Mouse (Mus musculus) naive thymus-derived CD4-positive, alpha-beta T cell, adult 2 months (primary cell): ENCODE data around the gene Tle6.

Experiments
- DNase-seq: peaks from one replicate; pipeline ENCODE4 v3.0.0-alpha.2; 2011; ENCODE audit warnings: low read depth

Gene Tle6

GRCm38 (mm10) chr10:81591846-81592245 lies 9.0 kb downstream of the Tle6 start:
- DNase-seq, result no peak

GRCm38 (mm10) chr10:81588739-81589138 lies 12.1 kb downstream of the Tle6 start:
- DNase-seq, result no peak

GRCm38 (mm10) chr10:81583347-81583746 lies 17.5 kb downstream of the Tle6 start:
- no peak for DNase-seq

- peak; percentile 42 for DNase-seq
Observed at GRCm38 (mm10) chr10:81580441-81581070, 20.3 kb downstream of the Tle6 start.

GRCm38 (mm10) chr10:81579967-81580366 lies 20.9 kb downstream of the Tle6 start:
- DNase-seq, result no peak

GRCm38 (mm10) chr10:81575695-81576094 lies 25.2 kb downstream of the Tle6 start:
- peak; percentile 35 for DNase-seq

- peak; percentile 41 for DNase-seq
Observed at GRCm38 (mm10) chr10:81575208-81575631, 25.7 kb downstream of the Tle6 start.

- DNase-seq, result peak; percentile 17
Observed at GRCm38 (mm10) chr10:81574081-81575056, 26.5 kb downstream of the Tle6 start, which contains the start of gene Tle2. Gene Tle2, plus strand, starts transcription at chr10:81574561.

GRCm38 (mm10) chr10:81572975-81573374 lies 27.9 kb downstream of the Tle6 start:
- DNase-seq, result peak; percentile 13

GRCm38 (mm10) chr10:81572133-81572671 lies 28.7 kb downstream of the Tle6 start:
- no peak for DNase-seq

GRCm38 (mm10) chr10:81571501-81571876 lies 29.4 kb downstream of the Tle6 start:
- peak; percentile 90 for DNase-seq

GRCm38 (mm10) chr10:81570831-81571500 lies 29.9 kb downstream of the Tle6 start:
- peak; percentile 86 for DNase-seq

- no peak for DNase-seq
Observed at GRCm38 (mm10) chr10:81570238-81570800, 30.6 kb downstream of the Tle6 start.

- peak; percentile 33 for DNase-seq
Observed at GRCm38 (mm10) chr10:81569507-81570237, 31.2 kb downstream of the Tle6 start.

- no peak for DNase-seq
Observed at GRCm38 (mm10) chr10:81568381-81569191, 32.3 kb downstream of the Tle6 start.

- DNase-seq, result no peak
Observed at GRCm38 (mm10) chr10:81565257-81566228, 35.3 kb downstream of the Tle6 start.

- peak; percentile 84 for DNase-seq
Observed at GRCm38 (mm10) chr10:81564734-81565133, 36.1 kb downstream of the Tle6 start.

GRCm38 (mm10) chr10:81564216-81564615 lies 36.7 kb downstream of the Tle6 start:
- DNase-seq, result no peak

- no peak for DNase-seq
Observed at GRCm38 (mm10) chr10:81563481-81563880, 37.4 kb downstream of the Tle6 start.
